Mouse (Mus musculus): ENCODE data around the gene Kdf1. TPM values are rescaled to one million over a fixed set of nuclear protein-coding genes. Genes with fewer than 3 reads are reported as not detected.

Gene Kdf1
- total RNA-seq, 2 experiments from 2014 or later, result not detected

Small RNAs within 50 kb of the gene (microRNA-seq; reads per million reads assigned to microRNA genes)
- gene Gm23158, result 0 reads per million in 2 experiments

Other genes with a start within 250 kb of the Kdf1 start
- gene Tmem222, start 241.2 kb upstream of the Kdf1 start, total RNA-seq (2021), result 10 to 100 TPM; 20.9 to 22.5 TPM
- 10 to 100 TPM; 85.6 to 88.5 TPM for gene Wdtc1, start 165.5 kb upstream of the Kdf1 start, total RNA-seq (2021)
- 1 to 10 TPM; 8.3 to 9.8 TPM for gene Slc9a1, start 149.3 kb upstream of the Kdf1 start, total RNA-seq (2021)
- 1 to 10 TPM in 1 of 2 experiments, under 1 TPM in 1; 0.59 to 1.0 TPM for gene Tent5b, start 38.8 kb upstream of the Kdf1 start, total RNA-seq (2021)
- under 1 TPM; 0.56 to 0.81 TPM for gene Trnp1, start 20.4 kb upstream of the Kdf1 start, total RNA-seq (2021)
- 10 to 100 TPM; 41.2 to 45.4 TPM for gene Nudc, start 27.0 kb downstream of the Kdf1 start, total RNA-seq (2021)
- not detected for gene Nr0b2, start 34.4 kb downstream of the Kdf1 start, total RNA-seq (2021)
- 1 to 10 TPM; 2.6 to 3.3 TPM for gene Gpatch3, start 55.8 kb downstream of the Kdf1 start, total RNA-seq (2021)
- 1 to 10 TPM; 4.7 to 5.7 TPM for gene Gpn2, start 65.4 kb downstream of the Kdf1 start, total RNA-seq (2021)
- 1 to 10 TPM in 1 of 2 experiments, under 1 TPM in 1; 0.94 to 1.2 TPM for gene Sfn, start 83.2 kb downstream of the Kdf1 start, total RNA-seq (2021)
- 10 to 100 TPM; 24.5 to 35.2 TPM for gene Zdhhc18, start 131.2 kb downstream of the Kdf1 start, total RNA-seq (2021)
- gene Pigv, start 153.7 kb downstream of the Kdf1 start, total RNA-seq (2021), result 10 to 100 TPM in 1 of 2 experiments, 1 to 10 TPM in 1; 8.4 to 10.4 TPM
- 10 to 100 TPM; 18.1 to 24.4 TPM for gene Arid1a, start 237.8 kb downstream of the Kdf1 start, total RNA-seq (2021)